Mouse (Mus musculus): ENCODE measurements around the gene Treml4. TPM values are rescaled to one million over a fixed set of nuclear protein-coding genes. Genes with fewer than 3 reads are reported as not detected.

The Treml4 gene
- total and polyA plus RNA-seq, 3 experiments: 0.35 to 1.4 TPM; not detected in 1

GRCm38 (mm10) chr17:48293500-48294194 is 29.6 kb downstream of the Treml4 start:
- Histone ChIP-seq H3K9me3 (replicated peaks; ENCODE audit: insufficient read depth, low read length) (no peaks in the 10 kb centered on the region), H3K27me3 (ENCODE audit: control insufficient read depth in 1 of 2, insufficient read depth in 2 of 2, low read length in 2 of 2) (no peaks in the 10 kb centered on the region), H3K27ac (ENCODE audit: control insufficient read depth, low read depth, low read length) (no peak overlapping the region), H3K9ac (ENCODE audit: control insufficient read depth, low read depth, low read length, poor library complexity, severe bottlenecking) (no peak overlapping the region), H3K4me1 (ENCODE audit: control insufficient read depth in 1 of 2, insufficient read depth in 2 of 2, low read length in 2 of 2) (peaks cover 4 to 12% of the 10 kb centered on the region in 2 experiments), H3K79me2 (ENCODE audit: control insufficient read depth, insufficient read depth, low read length, poor library complexity) (no peaks in the 10 kb centered on the region), H3K4me3 (ENCODE audit: control insufficient read depth in 1 of 2, insufficient read depth in 1 of 2, low read depth in 2 of 2, low read length in 2 of 2) (no peak overlapping the region), H3K36me3 (ENCODE audit: control insufficient read depth in 1 of 2, insufficient read depth in 2 of 2, low read length in 2 of 2) (peaks cover 0 to 10% of the 10 kb centered on the region in 2 experiments; a peak in 2 of 4 replicates)
- no peak for DNase-seq (ENCODE audit: low read depth, low spot score)
- TF ChIP-seq TCF12 (IDR thresholded peaks at IDR 0.05; ENCODE audit: low read depth, low read length): 0 out of 2 replicates have a peak, but pooled peaks have one; percentile 6
- TF ChIP-seq USF1 (IDR thresholded peaks at IDR 0.05; ENCODE audit: low read depth, low read length): no peak
- TF ChIP-seq ZNF384 (IDR thresholded peaks at IDR 0.05; ENCODE audit: low read depth, low read length): peak; percentile 79

- peak within 1 kb of the TSS; percentile 96 for H3K27ac ChIP-seq (ENCODE audit: control insufficient read depth, low read depth, low read length)
- H3K4me3 ChIP-seq (ENCODE audit: control insufficient read depth in 1 of 2, insufficient read depth in 1 of 2, low read depth in 2 of 2, low read length in 2 of 2): peak within 1 kb of the TSS; percentile 56 to 80
- TF ChIP-seq UBTF (IDR thresholded peaks at IDR 0.05; ENCODE audit: borderline replicate concordance, insufficient read depth, low read depth, low read length) (no peak), JUND (IDR thresholded peaks at IDR 0.05; ENCODE audit: low read depth, low read length) (no peak), USF1 (IDR thresholded peaks at IDR 0.05; ENCODE audit: low read depth, low read length) (no peak), TBP (IDR thresholded peaks at IDR 0.05; ENCODE audit: low read depth, low read length) (no peak), USF2 (IDR thresholded peaks at IDR 0.05; ENCODE audit: borderline replicate concordance in 1 of 2, insufficient read depth in 1 of 2, low read depth in 1 of 2, low read length in 2 of 2) (no peak), E2F4 (IDR thresholded peaks at IDR 0.05; ENCODE audit: borderline replicate concordance, low read depth, low read length) (no peak), POLR2A (IDR thresholded peaks at IDR 0.05; ENCODE audit: control insufficient read depth in 1 of 2, insufficient read depth in 1 of 2, low read depth in 1 of 2, low read length in 2 of 2, poor library complexity in 1 of 2) (no peak), MYB (IDR thresholded peaks at IDR 0.05; ENCODE audit: low read depth, low read length) (no peak), MEF2A (IDR thresholded peaks at IDR 0.05; ENCODE audit: extremely low read depth, insufficient replicate concordance, low read depth, low read length, poor library complexity, severe bottlenecking) (no peak), GATA1 (IDR thresholded peaks at IDR 0.05; ENCODE audit: low read depth, low read length) (peak; percentile 55; the same call in 1 of the 2 replicates), NELFE (IDR thresholded peaks at IDR 0.05; ENCODE audit: low read depth, low read length) (no peak), SIN3A (IDR thresholded peaks at IDR 0.05; ENCODE audit: low read length) (peak; percentile 38; the same call in 1 of the 2 replicates), POLR2AphosphoS5 (IDR thresholded peaks at IDR 0.05; ENCODE audit: borderline replicate concordance, low read depth, low read length) (no peak), EP300 (IDR thresholded peaks at IDR 0.05; ENCODE audit: low read depth in 1 of 2, low read length in 2 of 2) (peak; percentile 66 to 89; a peak in 3 of 4 replicates), BHLHE40 (IDR thresholded peaks at IDR 0.05; ENCODE audit: borderline replicate concordance, low read depth, low read length) (peak; percentile 49; the same call in 1 of the 2 replicates), ZMIZ1 (IDR thresholded peaks at IDR 0.05; ENCODE audit: low read depth, low read length) (no peak), RAD21 (IDR thresholded peaks at IDR 0.05; ENCODE audit: low read depth, low read length) (no peak), MXI1 (IDR thresholded peaks at IDR 0.05; ENCODE audit: low read depth, low read length) (no peak; the same call in 1 of the 2 replicates), KAT2A (conservative IDR thresholded peaks at IDR 0.05; ENCODE audit: low read depth, low read length) (no peak), CHD2 (IDR thresholded peaks at IDR 0.05; ENCODE audit: low read length) (peak; percentile 47), CTCF (IDR thresholded peaks at IDR 0.05 in 2 of 3, conservative IDR thresholded peaks at IDR 0.05 in 1 of 3; ENCODE audit: control insufficient read depth in 1 of 3, insufficient read depth in 1 of 3, low read depth in 2 of 3, low read length in 3 of 3, poor library complexity in 1 of 3, severe bottlenecking in 1 of 3) (no peak), HCFC1 (IDR thresholded peaks at IDR 0.05; ENCODE audit: low read depth, low read length) (peak; percentile 58), MAX (IDR thresholded peaks at IDR 0.05; ENCODE audit: low read length) (no peak), TAL1 (IDR thresholded peaks at IDR 0.05; ENCODE audit: low read length) (peak; percentile 89), MAZ (IDR thresholded peaks at IDR 0.05; ENCODE audit: low read depth, low read length) (peak; percentile 98), ELF1 (IDR thresholded peaks at IDR 0.05; ENCODE audit: low read depth, low read length) (no peak), MYC (IDR thresholded peaks at IDR 0.05; ENCODE audit: low read depth, low read length) (no peak), TCF12 (IDR thresholded peaks at IDR 0.05; ENCODE audit: low read depth, low read length) (peak; percentile 91), ZC3H11A (IDR thresholded peaks at IDR 0.05; ENCODE audit: low read depth, low read length) (no peak)
Observed at GRCm38 (mm10) chr17:48299203-48299602, 35.1 kb downstream of the Treml4 start, which contains the start of gene Treml2. Gene Treml2, plus strand, starts transcription at chr17:48299498.

More at GRCm38 (mm10) chr17:48299203-48299602, 35.1 kb downstream of the Treml4 start, which contains the start of gene Treml2:
- Histone ChIP-seq H3K4me1 (ENCODE audit: control insufficient read depth in 1 of 2, insufficient read depth in 2 of 2, low read length in 2 of 2) (peaks cover 7 to 17% of the 10 kb centered on the region in 2 experiments), H3K9ac (ENCODE audit: control insufficient read depth, low read depth, low read length, poor library complexity, severe bottlenecking) (peak within 1 kb of the TSS; percentile 62), H3K9me3 (replicated peaks; ENCODE audit: insufficient read depth, low read length) (no peaks in the 10 kb centered on the region), H3K79me2 (ENCODE audit: control insufficient read depth, insufficient read depth, low read length, poor library complexity) (peaks cover 8% of the 10 kb centered on the region), H3K27me3 (ENCODE audit: control insufficient read depth in 1 of 2, insufficient read depth in 2 of 2, low read length in 2 of 2) (no peaks in the 10 kb centered on the region), H3K36me3 (ENCODE audit: control insufficient read depth in 1 of 2, insufficient read depth in 2 of 2, low read length in 2 of 2) (peaks cover 0 to 13% of the 10 kb centered on the region in 2 experiments; a peak in 3 of 4 replicates)
- peak; percentile 92 for DNase-seq (ENCODE audit: low read depth, low spot score)

Data from MEL (cell line).